Mouse (Mus musculus) right cerebral cortex, postnatal 25 days (tissue): ENCODE results near the gene Oaz3.

Source experiments
- DNase-seq: peaks from one replicate; pipeline ENCODE4 v3.0.0; 2022

Gene Oaz3

GRCm38 (mm10) chr3:94383476-94383875 is 60.2 kb downstream of the Oaz3 start:
- no peak for DNase-seq
